Mouse (Mus musculus): Measurements from ENCODE around the gene Clrn3.
A peak's percentile ranks its signal among the peaks of the same experiment; 100 is the strongest.

The Clrn3 gene

GRCm38 (mm10) chr7:135486645-135487382 lies 41.6 kb downstream of the Clrn3 start:
- DNase-seq (ENCODE audit: low spot score) = no peak

- no peak for DNase-seq (ENCODE audit: low spot score)
These were observed 42.6 kb downstream of the Clrn3 start for GRCm38 (mm10) chr7:135485796-135486410.

- no peak for DNase-seq (ENCODE audit: low spot score)
These were observed 43.2 kb downstream of the Clrn3 start for GRCm38 (mm10) chr7:135485116-135485795.

DNA sequence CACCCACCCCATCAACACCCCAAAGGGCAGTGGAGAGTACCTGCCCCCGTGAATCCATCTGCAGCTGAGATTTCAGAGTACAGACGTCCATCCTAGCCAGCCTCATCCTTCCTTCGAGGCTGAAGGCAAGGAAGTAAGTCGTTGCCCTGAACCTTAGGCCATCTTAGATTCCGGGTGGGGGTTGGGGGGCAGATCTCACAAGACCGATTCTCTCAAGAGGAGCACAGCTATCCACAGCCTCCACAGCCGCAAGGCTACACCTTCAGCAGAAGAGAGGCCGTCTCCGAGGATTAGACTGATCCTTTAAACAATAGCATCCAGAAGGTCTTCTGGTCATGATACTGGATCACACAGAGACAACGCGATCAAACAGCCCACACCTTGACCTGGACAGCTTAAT lies 44.1 kb downstream of the Clrn3 start:
- no peak for DNase-seq (ENCODE audit: low spot score)

DNA sequence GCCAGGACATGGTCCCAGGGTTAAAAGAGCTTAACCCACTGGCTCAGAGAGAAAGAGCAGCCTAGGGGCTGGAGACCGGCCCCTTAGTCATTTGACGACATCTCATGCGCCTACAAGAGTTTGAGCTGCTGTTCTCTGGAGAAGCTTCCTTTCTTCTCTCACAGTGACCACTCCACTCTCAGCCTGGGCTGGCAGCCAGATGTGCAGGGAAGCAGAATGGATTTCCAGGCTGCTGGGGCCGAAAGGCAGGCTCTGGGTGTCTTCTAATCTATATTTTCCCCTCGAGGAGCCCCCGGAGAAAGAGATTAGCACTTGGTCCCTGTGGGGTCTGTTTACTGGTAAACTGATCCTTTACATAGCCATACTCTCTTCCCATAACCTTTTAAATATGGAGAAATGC lies 44.7 kb downstream of the Clrn3 start:
- no peak for DNase-seq (ENCODE audit: low spot score)

- DNase-seq (ENCODE audit: low spot score) = no peak
These were observed 47.3 kb downstream of the Clrn3 start for GRCm38 (mm10) chr7:135481150-135481549.

GRCm38 (mm10) chr7:135479912-135480311 lies 48.5 kb downstream of the Clrn3 start:
- DNase-seq (ENCODE audit: low spot score) = no peak

- DNase-seq (ENCODE audit: low spot score) = peak; percentile 61
These were observed 49.1 kb downstream of the Clrn3 start for GRCm38 (mm10) chr7:135479322-135479880.

- DNase-seq (ENCODE audit: low spot score) = no peak
These were observed 51.2 kb downstream of the Clrn3 start for GRCm38 (mm10) chr7:135477256-135477655.

DNA sequence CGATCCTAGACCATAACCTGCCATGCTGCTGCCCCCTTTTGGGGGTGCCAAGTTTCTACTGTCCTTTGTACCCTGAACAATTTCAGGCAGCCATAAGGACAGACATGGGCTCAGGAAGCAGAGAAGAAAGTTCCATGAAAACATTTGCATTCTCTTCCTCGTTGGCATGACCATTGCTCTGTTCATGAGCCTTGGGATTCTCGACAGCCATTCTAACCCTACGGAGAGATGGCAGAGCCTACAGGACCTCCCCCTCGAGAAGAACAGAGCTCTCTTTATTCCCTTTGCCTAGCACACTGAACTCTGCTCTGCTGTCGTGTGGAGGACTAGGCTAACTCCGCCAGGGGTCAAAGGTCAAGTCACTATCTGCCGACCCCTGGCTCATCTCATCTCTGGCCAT lies 52.5 kb downstream of the Clrn3 start:
- no peak for DNase-seq (ENCODE audit: low spot score)

DNA sequence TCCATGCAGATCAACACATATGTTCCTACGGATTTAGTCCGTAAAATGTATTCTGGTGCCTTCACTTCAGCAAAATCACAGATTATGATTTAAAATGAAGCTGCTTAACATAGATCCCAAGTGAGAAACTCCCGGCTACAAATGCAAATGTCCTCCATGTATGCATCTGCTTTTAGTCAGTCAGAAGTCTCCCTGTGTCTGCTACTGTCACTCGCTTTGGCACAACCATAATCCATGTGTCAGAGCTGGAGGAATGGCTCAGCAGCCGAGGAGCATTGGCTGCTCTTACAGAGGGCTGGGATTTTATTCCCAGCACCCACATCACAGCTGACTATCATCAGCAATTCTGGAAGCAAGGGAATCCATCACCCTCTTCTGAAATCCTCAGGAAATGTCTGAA lies 58.1 kb downstream of the Clrn3 start:
- DNase-seq (ENCODE audit: low spot score) = no peak

- DNase-seq (ENCODE audit: low spot score) = no peak
These were observed 59.8 kb downstream of the Clrn3 start for GRCm38 (mm10) chr7:135468631-135469030.

GRCm38 (mm10) chr7:135465293-135465692 lies 63.2 kb downstream of the Clrn3 start:
- no peak for DNase-seq (ENCODE audit: low spot score)

GRCm38 (mm10) chr7:135464689-135465259 lies 63.7 kb downstream of the Clrn3 start:
- DNase-seq (ENCODE audit: low spot score) = no peak

Data from ovary, adult 18-20 months (tissue).